Mouse (Mus musculus) heart, postnatal 36 days (tissue): Measurements from ENCODE around the gene Rdh16. TPM values are rescaled to one million over a fixed set of nuclear protein-coding genes. Genes with fewer than 3 reads are reported as not detected.
"Not testable (repeated sequence)": the region's sequence is repeated elsewhere in the genome, so short reads cannot be mapped to it uniquely, and the experiment has no call there.

ENCODE experiments used
- DNase-seq, 2 experiments: peaks; one replicate each; pipeline ENCODE4 v3.0.0; 2021 to 2022
- intact Hi-C: fragments of 180-260 bp; cut with DNase I; formaldehyde crosslinking; loops from one replicate; pipeline ENCODE4 v1.15.1; 2025
- total RNA-seq, 2 experiments: library from RNA; stranded (reverse); gene quantifications; 2 replicates each; pipeline ENCODE4 v1.2.3; 2021

The Rdh16 gene
- total RNA-seq = not detected

DNA sequence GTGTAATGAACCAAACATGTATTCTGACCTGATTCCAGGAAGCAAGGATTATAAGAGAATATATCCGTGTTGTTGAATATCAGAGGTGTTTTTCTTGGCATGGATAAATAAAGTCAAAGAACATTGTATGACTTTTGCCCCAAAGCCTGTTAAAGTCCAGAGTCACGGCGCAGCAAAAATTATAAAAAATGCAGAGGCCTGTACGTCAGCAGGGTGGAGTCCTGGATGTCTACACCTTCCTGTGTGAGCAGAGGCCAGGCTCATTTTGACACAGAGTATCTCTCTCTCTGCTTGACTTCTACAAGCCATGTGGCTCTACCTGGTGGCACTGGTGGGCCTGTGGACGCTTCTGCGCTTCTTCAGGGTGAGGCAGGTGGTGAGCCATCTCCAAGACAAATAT, at the start of gene Rdh16:
TSS of gene Rdh16 (plus strand) at position 262 of the 400 bp plus-strand sequence.
- intact Hi-C loops = no loop called here
- DNase-seq = no peak

GRCm38 (mm10) chr10:127751548-127751947, 49.4 kb upstream of the Rdh16 start, which contains the start of gene Gpr182:
Gpr182 (minus strand) TSS chr10:127751732.
- peak; percentile 38 to 43 for DNase-seq
- intact Hi-C loops = loop anchor here (5.0 kb wide), 1 partner anchor 109 kb away; the partner anchor contains the start of gene Stat6

- no peak for DNase-seq
- intact Hi-C loops = loop anchor here (5.0 kb wide), 1 partner anchor 112 kb away; the partner anchor contains the start of gene Stat6
Observed at GRCm38 (mm10) chr10:127754566-127755166, 46.3 kb upstream of the Rdh16 start.

DNA sequence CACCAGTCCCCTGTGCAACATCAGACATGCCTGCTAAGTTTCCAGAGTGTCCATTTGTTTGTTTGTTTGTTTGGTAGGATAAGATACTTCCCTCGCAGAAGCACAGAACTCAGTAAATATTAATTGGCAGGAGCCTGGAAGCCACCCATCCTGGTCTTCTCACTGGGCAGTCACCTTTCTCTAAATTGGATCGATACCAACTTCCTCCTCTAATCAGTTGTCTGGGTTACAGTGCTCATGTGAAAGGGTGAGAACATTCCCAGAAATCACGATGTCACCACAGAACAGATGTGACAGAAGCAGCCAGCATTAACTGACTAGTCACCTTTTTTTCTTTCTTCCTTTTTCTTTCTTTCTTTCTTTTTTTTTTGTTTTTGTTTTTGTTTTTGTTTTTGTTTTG, 45.7 kb upstream of the Rdh16 start:
- DNase-seq = no peak
- intact Hi-C loops = no loop called here

GRCm38 (mm10) chr10:127755770-127756468, 45.0 kb upstream of the Rdh16 start:
- peak; percentile 43 to 52 for DNase-seq
- intact Hi-C loops = no loop called here

GRCm38 (mm10) chr10:127759181-127760110, 41.5 kb upstream of the Rdh16 start, which contains the start of the genes Rdh1 and Rdh16f1:
Rdh1 (plus strand) TSS chr10:127759721.
Rdh16f1 (plus strand) TSS chr10:127759787.
- no peak for DNase-seq
- intact Hi-C loops = no loop called here

DNA sequence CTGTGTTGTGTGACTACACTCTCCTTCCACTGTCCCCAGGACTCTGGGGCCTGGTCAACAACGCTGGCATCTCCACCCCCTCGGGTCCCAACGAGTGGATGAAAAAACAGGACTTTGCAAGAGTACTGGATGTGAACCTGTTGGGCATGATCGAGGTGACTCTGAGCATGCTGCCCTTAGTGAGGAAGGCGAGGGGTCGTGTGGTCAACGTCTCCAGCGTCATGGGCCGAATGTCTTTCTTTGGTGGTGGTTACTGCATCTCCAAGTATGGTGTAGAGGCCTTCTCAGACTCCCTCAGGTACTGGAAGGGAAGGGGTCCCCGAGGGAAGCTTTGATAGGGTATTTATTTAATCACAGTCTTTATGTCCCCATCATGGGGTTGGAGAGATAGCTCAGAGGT, 38.0 kb upstream of the Rdh16 start:
- intact Hi-C loops, DNase-seq: not testable (repeated sequence)

- no peak for DNase-seq
- intact Hi-C loops = no loop called here
Observed at GRCm38 (mm10) chr10:127763914-127764680, 36.9 kb upstream of the Rdh16 start.

DNA sequence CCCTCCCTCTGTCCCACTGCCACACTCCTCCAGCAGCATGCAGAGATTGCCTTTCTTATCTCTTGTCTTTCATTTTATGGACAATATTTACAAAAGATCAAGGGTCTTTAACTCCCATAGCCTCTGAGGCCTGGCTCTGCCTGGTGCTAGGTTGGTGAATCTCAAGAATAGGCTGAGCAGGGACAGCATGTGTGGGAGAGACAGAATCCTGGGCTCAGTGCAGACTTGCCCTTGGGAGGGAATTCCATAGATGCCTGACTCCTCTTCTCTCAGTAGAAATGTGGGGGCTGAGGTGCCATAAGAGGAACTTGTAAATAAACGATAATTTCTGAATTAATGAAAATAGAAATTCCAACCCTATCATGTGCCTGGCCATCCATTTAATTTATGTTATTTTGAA, 34.4 kb upstream of the Rdh16 start:
- intact Hi-C loops = no loop called here
- DNase-seq = no peak

- intact Hi-C loops = no loop called here
- DNase-seq = no peak
Observed at GRCm38 (mm10) chr10:127776011-127776410, 24.9 kb upstream of the Rdh16 start, which contains the start of gene Rdh9. Rdh9 (plus strand) TSS chr10:127776386.

GRCm38 (mm10) chr10:127782321-127782720, 18.6 kb upstream of the Rdh16 start:
- intact Hi-C loops, DNase-seq: not testable (repeated sequence)

DNA sequence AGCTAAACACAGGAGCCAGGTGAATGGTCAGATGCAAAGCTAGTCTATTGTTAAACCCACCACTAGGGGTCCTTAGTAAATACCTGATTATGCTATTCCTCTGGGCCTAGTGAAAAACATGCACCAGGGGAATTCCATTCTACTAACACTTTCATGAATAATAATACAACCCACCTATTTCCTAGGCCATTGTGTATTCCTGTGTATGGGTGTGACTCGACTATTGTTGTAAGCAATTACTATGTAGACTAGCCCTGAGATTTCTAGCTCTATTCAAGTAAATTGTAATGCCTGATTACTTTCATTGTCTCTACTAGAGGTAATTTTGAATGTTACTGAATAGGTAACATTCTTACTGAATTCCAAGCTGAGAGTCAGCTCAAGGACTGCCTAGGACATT, 15.5 kb upstream of the Rdh16 start:
- intact Hi-C loops, DNase-seq: not testable (repeated sequence)

GRCm38 (mm10) chr10:127799295-127799694, 1.7 kb upstream of the Rdh16 start:
- DNase-seq = no peak
- intact Hi-C loops = no loop called here

DNA sequence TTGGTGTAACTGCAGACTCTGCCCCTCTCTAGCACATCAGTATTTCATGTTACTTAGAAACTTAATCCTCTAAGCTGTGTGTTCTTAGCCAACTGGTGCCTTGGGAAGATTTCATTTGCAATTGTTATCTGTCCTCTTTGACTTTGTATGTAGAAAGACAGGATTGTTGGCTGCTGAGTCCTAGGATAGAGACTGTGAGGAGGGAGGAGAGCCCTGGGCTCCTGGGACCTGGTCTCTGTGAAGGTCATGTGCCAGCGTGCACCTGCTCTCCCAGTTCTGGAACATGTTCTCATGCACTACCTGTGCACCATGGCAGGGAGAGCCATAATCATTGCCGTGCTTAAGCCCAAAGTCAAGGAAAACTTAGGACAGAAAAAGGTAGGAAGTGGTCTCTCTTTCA, 660 bp downstream of the Rdh16 start:
- DNase-seq = no peak
- intact Hi-C loops = no loop called here

- intact Hi-C loops = no loop called here
- no peak for DNase-seq
Observed at GRCm38 (mm10) chr10:127802236-127802635, 1.3 kb downstream of the Rdh16 start.

DNA sequence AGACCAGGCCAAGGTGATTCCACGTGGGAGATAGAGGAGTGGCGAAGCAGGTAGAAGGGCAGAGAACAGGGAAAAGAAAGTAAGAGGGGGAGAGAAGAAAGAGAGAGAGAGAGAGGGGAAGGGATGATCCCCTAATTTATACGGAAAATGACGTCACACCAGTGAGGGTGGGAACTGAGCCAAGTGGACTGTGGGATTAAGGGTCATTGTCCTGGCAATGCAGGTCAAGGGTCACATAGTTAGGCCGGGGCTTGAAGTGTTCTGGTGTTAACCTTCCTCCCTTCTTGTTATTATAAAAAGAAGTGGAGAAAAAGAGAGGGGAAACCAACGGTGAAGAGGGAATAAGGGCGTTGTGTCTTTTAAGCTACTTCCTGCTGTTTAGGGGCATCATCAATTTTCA, 3.5 kb downstream of the Rdh16 start:
- intact Hi-C loops = no loop called here
- DNase-seq = no peak

DNA sequence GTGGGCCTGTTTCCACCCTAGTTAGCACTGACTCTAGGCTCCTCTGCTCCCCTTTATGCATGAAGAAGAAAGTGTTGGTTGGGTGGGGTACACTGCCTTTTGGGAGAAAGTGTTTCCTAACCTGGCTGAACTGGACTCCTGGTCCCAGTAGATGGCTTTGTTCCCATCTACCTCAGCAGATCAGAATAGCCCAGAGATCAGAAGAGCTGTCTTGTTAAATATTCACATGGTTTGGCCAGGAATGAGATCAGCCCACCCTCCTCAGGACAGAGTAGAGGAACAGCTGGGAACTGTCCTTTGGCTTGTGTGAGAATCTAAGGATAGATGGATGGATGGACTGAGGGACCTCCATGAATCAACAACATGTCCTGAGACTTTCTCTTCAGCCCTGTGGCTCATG, 14.9 kb downstream of the Rdh16 start:
- no peak for DNase-seq
- intact Hi-C loops = no loop called here

GRCm38 (mm10) chr10:127817268-127817910, 16.4 kb downstream of the Rdh16 start:
- DNase-seq, intact Hi-C loops: not testable (repeated sequence)

DNA sequence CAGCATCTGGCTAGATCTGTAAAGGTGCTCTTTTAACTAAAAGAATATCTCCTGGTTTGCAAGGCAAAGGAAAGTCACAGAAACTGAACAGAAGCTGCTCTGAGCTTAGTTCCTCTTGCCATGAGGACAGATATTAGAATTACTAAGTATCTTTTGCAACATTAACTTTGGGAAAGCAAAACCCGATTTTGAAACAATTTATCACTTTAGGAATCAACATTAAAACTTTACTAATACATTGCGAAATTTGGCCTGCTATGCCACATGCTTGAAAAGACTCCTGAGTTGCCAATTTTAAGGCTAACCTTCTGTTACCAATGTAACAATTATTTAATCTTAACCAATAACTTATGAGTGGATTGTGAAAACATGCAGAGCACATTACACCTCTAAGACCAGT, 20.9 kb downstream of the Rdh16 start:
- DNase-seq, intact Hi-C loops: not testable (repeated sequence)
